Mouse (Mus musculus) testis, adult 2 months (tissue): ENCODE measurements at regions not wholly inside any gene's neighbourhood (a gene's known extent, or its start where the extent isn't known, plus 50 kb on each side); places are given as distances from the start of the nearest gene placed in this dataset.

Experiments used
- H3K27ac ChIP-seq: fragments of 200-500 bp; 2 replicates; pipeline ENCODE4 v1.5.1; 2012; ENCODE audit warnings: low read depth, low read length; ENCODE audit not compliant: control insufficient read depth, insufficient read depth
- H3K27me3 ChIP-seq: fragments of 200-500 bp; 2 replicates; pipeline ENCODE4 v1.6.1; 2012; ENCODE audit warnings: mild to moderate bottlenecking, low read length, moderate library complexity; ENCODE audit not compliant: control insufficient read depth, insufficient read depth
- H3K36me3 ChIP-seq: fragments of 200-500 bp; 2 replicates; pipeline ENCODE4 v1.6.1; 2012; ENCODE audit warnings: mild to moderate bottlenecking, low read length; ENCODE audit not compliant: control insufficient read depth, insufficient read depth
- H3K4me1 ChIP-seq: fragments of 200-500 bp; 2 replicates; pipeline ENCODE4 v1.6.1; 2012; ENCODE audit warnings: low read length; ENCODE audit not compliant: control insufficient read depth, insufficient read depth
- H3K4me3 ChIP-seq: fragments of 200-500 bp; 2 replicates; pipeline ENCODE4 v1.5.1; 2012; ENCODE audit warnings: low read depth, mild to moderate bottlenecking, low read length, moderate library complexity, mixed read lengths; ENCODE audit not compliant: control insufficient read depth
- CTCF ChIP-seq: fragments of 200-500 bp; IDR thresholded peaks from 2 replicates; pipeline ENCODE4 v1.5.1; 2012; ENCODE audit warnings: low read depth, mild to moderate bottlenecking, inconsistent platforms, low read length, moderate library complexity; ENCODE audit not compliant: control insufficient read depth, insufficient read depth, insufficient replicate concordance
- POLR2A ChIP-seq: fragments of 200-500 bp; IDR thresholded peaks from 2 replicates; pipeline ENCODE4 v1.6.1; 2012; ENCODE audit warnings: low read depth, mild to moderate bottlenecking, inconsistent platforms, low read length, moderate library complexity; ENCODE audit not compliant: control insufficient read depth

DNA sequence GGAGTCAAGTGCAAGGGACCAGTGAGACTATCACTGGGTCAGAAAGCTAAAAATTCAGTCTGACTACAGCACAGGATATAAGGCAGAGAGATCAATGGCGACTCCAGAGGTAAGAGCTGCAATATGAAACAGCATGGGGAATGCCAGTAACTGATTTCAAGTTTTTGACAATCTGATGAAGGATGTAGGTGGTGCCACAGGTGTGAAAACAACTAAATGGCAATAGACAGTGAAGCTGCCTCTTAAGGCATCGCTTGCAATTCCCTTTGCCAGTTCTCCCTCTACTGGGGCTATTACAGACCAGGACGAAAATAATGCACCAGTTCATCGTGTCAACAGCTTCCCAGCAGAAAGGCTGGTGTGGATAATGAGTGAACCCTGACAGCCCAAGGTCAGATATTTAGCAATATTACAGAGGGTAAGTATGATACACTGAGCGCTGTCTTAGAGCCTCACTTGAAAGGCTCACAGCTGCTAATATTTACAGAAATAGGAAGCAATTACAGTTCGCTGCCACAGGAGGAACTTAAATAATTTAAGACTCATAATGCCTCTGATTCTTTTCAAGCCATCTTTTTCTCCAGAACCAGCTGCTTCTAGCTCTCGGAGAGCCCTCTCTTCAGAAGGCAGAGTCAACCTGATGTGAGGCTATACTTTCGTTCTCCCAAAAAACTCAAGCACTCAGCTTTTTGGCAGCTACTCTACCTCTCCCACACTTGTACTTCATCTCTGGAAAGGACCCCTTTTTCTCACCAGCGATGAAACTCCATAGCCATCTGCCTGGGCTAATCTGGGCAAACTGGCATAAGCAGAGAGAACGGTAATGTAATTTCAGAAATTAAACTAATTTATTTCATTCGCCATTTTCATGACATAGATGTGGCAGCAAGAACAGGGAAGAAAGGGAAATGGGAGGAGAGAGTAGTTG lies 139.9 kb downstream of the Mat2b start:
- no peak for TF ChIP-seq CTCF
- Histone ChIP-seq H3K27ac (no peak overlapping the region), H3K4me3 (no peak overlapping the region), H3K36me3 (no peaks in the 10 kb centered on the region), H3K4me1 (no peaks in the 10 kb centered on the region), H3K27me3 (no peaks in the 10 kb centered on the region)

DNA sequence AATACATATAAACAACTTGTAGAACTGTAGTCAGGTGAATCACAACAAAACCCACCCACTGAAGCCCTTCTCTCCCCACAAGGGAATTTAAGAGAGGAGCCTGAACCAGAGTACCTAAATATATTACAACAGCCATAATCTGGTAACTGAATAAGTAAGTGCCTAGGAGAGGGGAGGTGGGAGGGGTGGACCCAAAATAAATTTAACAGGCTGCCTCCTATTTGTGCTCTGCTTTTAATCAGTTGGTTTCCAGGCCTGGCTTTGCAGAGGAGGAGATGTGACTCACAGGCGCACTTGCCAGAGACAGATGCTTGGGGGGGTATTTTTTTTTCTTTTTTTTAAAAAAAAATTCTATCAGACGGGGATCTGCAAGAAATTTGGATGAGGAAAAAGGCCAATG lies 142.9 kb downstream of the Mat2b start:
- Histone ChIP-seq H3K27me3 (no peaks in the 10 kb centered on the region), H3K27ac (no peak overlapping the region), H3K4me1 (no peaks in the 10 kb centered on the region), H3K4me3 (no peak overlapping the region), H3K36me3 (no peaks in the 10 kb centered on the region)
- TF ChIP-seq POLR2A (no peak), CTCF (no peak)

DNA sequence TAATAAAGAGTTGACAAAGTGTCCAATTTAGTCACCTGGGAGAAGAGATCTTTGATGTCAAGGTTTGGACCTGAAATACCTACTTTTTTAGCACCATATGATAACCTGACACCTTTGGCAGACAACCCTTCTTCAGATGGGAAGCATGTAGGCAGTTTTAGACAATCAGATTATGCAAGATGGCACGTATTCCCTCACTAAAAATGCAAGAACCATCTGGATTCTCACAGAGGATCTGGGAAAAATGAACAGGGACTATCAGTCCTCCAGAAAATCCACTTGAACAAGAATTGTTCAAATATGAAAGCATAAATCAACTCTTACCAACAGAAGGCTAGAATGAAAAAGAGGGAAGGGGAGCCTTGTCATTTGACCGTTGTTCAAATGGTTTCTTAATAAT lies 148.4 kb downstream of the Mat2b start:
- Histone ChIP-seq H3K4me1 (no peaks in the 10 kb centered on the region), H3K27me3 (no peaks in the 10 kb centered on the region), H3K4me3 (no peak overlapping the region), H3K27ac (no peak overlapping the region), H3K36me3 (no peaks in the 10 kb centered on the region)
- TF ChIP-seq CTCF, result no peak
- TF ChIP-seq POLR2A, result no peak

DNA sequence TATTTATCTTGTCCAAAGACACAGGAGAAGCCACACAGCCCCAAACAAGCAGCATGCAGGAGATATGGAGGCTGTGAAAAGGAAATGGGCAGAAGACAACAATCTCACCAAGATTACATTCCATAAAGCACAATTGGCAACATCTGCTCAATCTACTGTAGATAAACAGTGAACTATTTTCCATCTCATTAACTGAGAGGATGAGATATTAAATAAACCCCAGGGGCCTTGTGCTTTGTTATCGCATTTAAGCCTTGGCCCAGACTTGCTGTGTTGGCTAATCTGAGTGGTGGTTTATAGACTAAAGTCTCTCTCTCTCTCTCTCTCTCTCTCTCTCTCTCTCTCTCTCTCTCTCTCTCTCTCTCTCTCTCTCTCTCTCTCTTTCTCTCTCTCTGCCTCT lies 149.5 kb downstream of the Mat2b start:
- H3K4me3 ChIP-seq, result no peak overlapping the region
- TF ChIP-seq CTCF, result no peak
- no peak for TF ChIP-seq POLR2A
- no peaks in the 10 kb centered on the region for H3K36me3 ChIP-seq
- no peaks in the 10 kb centered on the region for H3K27me3 ChIP-seq
- no peaks in the 10 kb centered on the region for H3K4me1 ChIP-seq
- no peak overlapping the region for H3K27ac ChIP-seq

DNA sequence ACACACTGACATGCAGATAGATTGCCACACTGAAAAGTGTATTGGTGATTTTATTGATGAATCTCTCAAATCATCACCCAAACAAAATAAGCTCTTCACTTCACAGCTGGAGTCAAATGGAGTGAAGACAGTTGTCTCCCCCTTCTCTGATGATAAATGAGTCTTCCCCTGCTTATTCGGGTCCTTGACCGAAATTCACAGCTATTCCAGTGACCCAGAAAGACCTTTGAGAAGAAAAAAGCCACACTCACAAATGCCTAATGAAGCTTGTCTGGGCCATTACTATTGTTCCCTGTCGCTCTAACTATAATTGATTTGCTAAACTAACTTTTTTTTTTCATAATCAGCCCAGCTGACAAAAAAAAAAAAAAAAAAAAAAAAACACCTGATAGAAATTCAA lies 154.8 kb downstream of the Mat2b start:
- TF ChIP-seq CTCF (no peak), POLR2A (no peak)
- Histone ChIP-seq H3K4me1 (no peaks in the 10 kb centered on the region; the same call in 1 of the 2 replicates), H3K4me3 (no peak overlapping the region), H3K36me3 (no peaks in the 10 kb centered on the region), H3K27me3 (no peaks in the 10 kb centered on the region), H3K27ac (no peak overlapping the region)

DNA sequence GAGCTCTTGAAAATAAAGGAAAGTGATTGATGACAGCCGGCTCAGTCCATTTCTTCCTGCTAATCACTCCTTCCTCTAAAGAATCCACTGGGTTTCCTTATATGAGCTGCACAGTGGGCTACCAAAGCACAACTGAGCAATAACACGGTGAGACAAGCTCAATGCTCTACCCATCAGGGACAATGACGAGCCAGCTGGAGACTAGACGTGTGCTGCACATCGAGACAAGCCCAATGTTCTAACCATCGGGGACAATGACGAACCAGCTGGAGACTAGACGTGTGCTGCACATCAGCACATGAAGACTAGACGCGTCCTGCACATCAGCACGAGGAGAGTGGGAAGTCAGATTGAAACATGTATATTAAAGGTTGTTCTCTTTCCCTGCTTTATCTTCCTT lies 155.2 kb downstream of the Mat2b start:
- Histone ChIP-seq H3K4me3 (no peak overlapping the region), H3K27me3 (no peaks in the 10 kb centered on the region), H3K4me1 (no peaks in the 10 kb centered on the region; the same call in 1 of the 2 replicates), H3K27ac (no peak overlapping the region), H3K36me3 (no peaks in the 10 kb centered on the region)
- no peak for TF ChIP-seq CTCF
- no peak for TF ChIP-seq POLR2A

DNA sequence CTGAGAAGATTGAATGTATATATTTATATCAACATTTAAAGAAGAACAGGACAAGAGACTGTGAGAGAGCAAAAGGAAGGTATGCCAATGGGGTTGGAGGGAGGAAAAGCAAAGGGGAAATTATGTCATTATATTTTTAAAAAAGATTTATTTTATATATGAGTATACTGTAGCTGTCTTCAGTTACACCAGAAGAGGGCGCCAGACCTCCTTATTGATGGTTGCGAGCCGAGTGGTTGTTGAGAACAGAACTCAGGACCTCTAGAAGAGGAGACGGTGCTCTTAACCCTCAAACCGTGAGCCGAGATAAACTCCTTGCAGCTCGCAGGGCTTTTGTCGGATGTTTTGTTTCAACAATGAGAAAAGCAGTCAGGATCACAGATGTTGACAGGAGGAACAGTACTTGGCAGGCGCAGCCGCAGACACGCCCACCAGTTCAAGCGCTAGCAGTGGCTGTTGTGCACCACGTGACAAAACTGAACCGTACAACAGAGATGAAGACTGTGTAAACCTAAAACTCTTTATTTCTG lies 158.7 kb downstream of the Mat2b start:
- peak overlapping the region; percentile 66 for H3K4me3 ChIP-seq
- TF ChIP-seq POLR2A (no peak), CTCF (peak; percentile 14; the same call in 1 of the 2 replicates)
- no peaks in the 10 kb centered on the region for H3K36me3 ChIP-seq
- H3K27me3 ChIP-seq, result no peaks in the 10 kb centered on the region
- no peak overlapping the region for H3K27ac ChIP-seq
- H3K4me1 ChIP-seq, result no peaks in the 10 kb centered on the region; the same call in 1 of the 2 replicates

DNA sequence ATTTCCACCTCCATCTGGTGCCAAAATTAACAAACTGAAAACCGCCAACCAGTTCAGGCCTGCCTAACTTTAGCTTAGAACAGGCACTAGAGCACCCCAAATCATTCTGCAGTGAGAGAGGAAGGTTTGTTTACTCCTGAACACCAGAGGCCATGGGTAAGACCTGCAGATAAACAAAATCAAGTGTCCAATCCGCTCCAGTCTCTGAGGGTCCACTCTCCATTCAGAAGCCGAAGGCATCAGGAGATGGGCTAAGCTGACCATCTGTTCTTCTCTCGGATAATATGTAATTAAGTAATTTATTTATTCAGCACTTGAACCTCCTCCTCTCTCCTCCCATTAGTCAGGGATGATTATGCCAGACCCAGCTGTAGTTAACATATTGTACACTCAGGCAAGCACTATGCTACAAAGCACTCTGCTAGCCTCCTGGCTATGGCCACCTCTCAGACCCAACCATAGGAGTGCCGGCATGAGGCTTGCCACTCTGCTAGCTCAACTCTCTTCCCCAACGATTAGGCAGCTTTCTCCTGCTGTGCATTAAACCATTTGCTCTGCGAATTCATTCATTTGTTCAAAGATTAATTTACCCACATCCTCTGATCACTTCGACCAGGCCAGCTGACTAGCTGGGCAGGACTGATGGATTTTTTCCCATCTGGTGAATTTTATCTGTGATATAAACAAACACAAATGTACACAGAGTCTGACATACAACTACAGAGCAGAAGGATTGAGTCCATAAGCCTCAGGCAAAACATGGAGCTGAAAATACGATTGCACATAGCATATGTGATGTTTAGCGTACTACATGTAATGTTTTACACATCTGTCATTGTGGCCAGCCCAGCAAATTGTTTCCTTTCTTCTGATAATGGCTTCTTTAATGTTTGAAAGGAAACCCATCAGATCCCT lies 184.4 kb downstream of the Mat2b start:
- Histone ChIP-seq H3K27me3 (no peaks in the 10 kb centered on the region), H3K27ac (no peak overlapping the region), H3K4me3 (no peak overlapping the region), H3K4me1 (no peaks in the 10 kb centered on the region), H3K36me3 (no peaks in the 10 kb centered on the region)
- TF ChIP-seq POLR2A (no peak), CTCF (no peak)
